Mouse (Mus musculus) gastrocnemius, postnatal 10 days (tissue): Measurements from ENCODE around the gene Ankmy2. TPM values are rescaled to one million over a fixed set of nuclear protein-coding genes. Genes with fewer than 3 reads are reported as not detected.

ENCODE experiments used
- total RNA-seq, 2 experiments: library from RNA; stranded (reverse); gene quantifications; 2 replicates each; pipeline ENCODE4 v1.2.3; 2021

The Ankmy2 gene
- total RNA-seq, 2 experiments from 2014 or later: 13.0 to 16.5 TPM

Other genes starting within 250 kb of the Ankmy2 start
- gene Agr3, start 231.5 kb upstream of the Ankmy2 start, total RNA-seq: not detected
- gene Agr2, start 164.2 kb upstream of the Ankmy2 start, total RNA-seq: not detected
- gene Tspan13, start 114.6 kb upstream of the Ankmy2 start, total RNA-seq: 10 to 100 TPM; 50.8 to 59.4 TPM
- gene Bzw2, start 966 bp downstream of the Ankmy2 start, total RNA-seq: 100 to 1,000 TPM; 149 to 155 TPM
- not detected for gene Lrrc72, start 96.3 kb downstream of the Ankmy2 start, total RNA-seq
- gene Sostdc1, start 157.0 kb downstream of the Ankmy2 start, total RNA-seq: 1 to 10 TPM; 2.5 to 3.6 TPM
- 1 to 10 TPM; 8.9 to 9.4 TPM for gene Ispd, start 224.3 kb downstream of the Ankmy2 start, total RNA-seq
- 1 to 10 TPM; 1.0 to 1.5 TPM for gene D630036H23Rik, start 225.1 kb downstream of the Ankmy2 start, total RNA-seq